Mouse (Mus musculus) kidney, embryonic 16.5 days (tissue): ENCODE data around the gene Gm28035. TPM values are rescaled to one million over a fixed set of nuclear protein-coding genes. Genes with fewer than 3 reads are reported as not detected.

Experiments
- ATAC-seq: fragments of 200-750 bp; cut with Nextera tagmentation; 2 replicates; pipeline ENCODE4 v1.8.0; 2017; ENCODE audit warnings: moderate TSS enrichment; ENCODE audit not compliant: low FRiP score, low TSS enrichment
- H3K27ac ChIP-seq: fragments of 300-500 bp; sonication (generic); 2 replicates; pipeline ENCODE4 v1.5.1; 2014; ENCODE audit warnings: low read length
- H3K27me3 ChIP-seq: fragments of 300-500 bp; sonication (generic); 2 replicates; pipeline ENCODE4 v1.6.1; 2014; ENCODE audit warnings: low read length, control low read depth, mixed read lengths; ENCODE audit not compliant: insufficient read depth
- H3K36me3 ChIP-seq: fragments of 300-500 bp; sonication (generic); 2 replicates; pipeline ENCODE4 v1.6.1; 2014; ENCODE audit warnings: low read length, control low read depth, mixed read lengths; ENCODE audit not compliant: insufficient read depth
- H3K4me1 ChIP-seq: fragments of 300-500 bp; sonication (generic); 2 replicates; pipeline ENCODE4 v1.6.1; 2014; ENCODE audit warnings: low read length, control low read depth, mixed read lengths; ENCODE audit not compliant: insufficient read depth
- H3K4me2 ChIP-seq: fragments of 300-500 bp; sonication (generic); replicated peaks from 2 replicates; pipeline ENCODE4 v1.6.1; 2014; ENCODE audit warnings: low read depth, low read length
- H3K4me3 ChIP-seq: fragments of 300-500 bp; sonication (generic); 2 replicates; pipeline ENCODE4 v1.5.1; 2014; ENCODE audit warnings: mild to moderate bottlenecking, low read length
- H3K9ac ChIP-seq: fragments of 300-500 bp; sonication (generic); replicated peaks from 2 replicates; pipeline ENCODE4 v1.6.1; 2014; ENCODE audit warnings: low read length
- H3K9me3 ChIP-seq: fragments of 300-500 bp; sonication (generic); 2 replicates; pipeline ENCODE4 v1.6.1; 2016; ENCODE audit warnings: low read length, control low read depth
- WGBS: fragments of 180-500 bp; shearing (Covaris S2); extraction: QIAGEN DNeasy Blood & Tissue Kit; methylation state at CpG from one replicate; pipeline ENCODE4 v1.1.7; 2014; 5-methylcytosine and 5-hydroxymethylcytosine counted together
- polyA plus RNA-seq: library from polyadenylated mRNA; unstranded; fragments of >200 nt; fragmentation: Nextera tagmentation; extraction: Ambion mirVana; gene quantifications from 2 replicates; pipeline ENCODE4 v1.2.1, GENCODE M21; 2015

The Gm28035 gene
- polyA plus RNA-seq, 1 experiment from 2014 or later = 0.45 TPM

DNA sequence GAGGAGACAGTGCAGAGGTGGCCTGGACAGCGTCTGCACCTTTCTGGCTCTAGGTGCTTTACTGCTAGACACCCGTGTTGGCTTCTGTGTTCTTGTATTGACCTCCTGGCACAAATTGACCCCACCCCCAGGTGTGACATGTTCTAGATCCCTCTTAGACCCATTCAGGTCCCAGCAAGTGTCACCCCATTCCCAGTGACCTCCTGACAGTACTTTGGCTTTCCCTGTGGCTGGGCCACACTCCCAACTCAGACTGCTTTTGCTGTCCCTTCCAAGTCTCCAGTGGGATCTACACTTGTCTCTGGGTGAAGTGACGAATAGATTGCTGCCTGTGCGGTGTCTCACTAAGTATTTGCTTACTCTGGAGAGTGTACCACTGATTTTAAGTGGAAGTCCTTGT is 33.0 kb upstream of the Gm28035 start:
- 85% methylated on average over 4 of the region's 4 CpGs for WGBS
- no peak overlapping the region; the same call in 1 of the 2 replicates for H3K9ac ChIP-seq
- no peaks in the 10 kb centered on the region for H3K9me3 ChIP-seq
- peaks cover 14% of the 10 kb centered on the region for H3K4me1 ChIP-seq
- H3K27me3 ChIP-seq = no peaks in the 10 kb centered on the region
- H3K4me3 ChIP-seq = no peak overlapping the region
- H3K27ac ChIP-seq = no peak overlapping the region
- no peak overlapping the region for H3K4me2 ChIP-seq
- H3K36me3 ChIP-seq = no peaks in the 10 kb centered on the region
- ATAC-seq = no peak

GRCm38 (mm10) chr2:30207886-30208285 is 32.5 kb upstream of the Gm28035 start:
- H3K4me2 ChIP-seq = no peak overlapping the region
- no peaks in the 10 kb centered on the region for H3K9me3 ChIP-seq
- H3K36me3 ChIP-seq = no peaks in the 10 kb centered on the region
- no peak overlapping the region for H3K27ac ChIP-seq
- WGBS = 68% methylated on average over 5 of the region's 5 CpGs
- no peak overlapping the region for H3K4me3 ChIP-seq
- no peak for ATAC-seq
- H3K4me1 ChIP-seq = peaks cover 14% of the 10 kb centered on the region
- no peak overlapping the region for H3K9ac ChIP-seq
- H3K27me3 ChIP-seq = no peaks in the 10 kb centered on the region

- Histone ChIP-seq H3K27ac (no peak overlapping the region), H3K36me3 (no peaks in the 10 kb centered on the region), H3K4me1 (peaks cover 2% of the 10 kb centered on the region; the same call in 1 of the 2 replicates), H3K4me3 (no peak overlapping the region), H3K9ac (no peak overlapping the region), H3K9me3 (no peaks in the 10 kb centered on the region), H3K27me3 (no peaks in the 10 kb centered on the region), H3K4me2 (no peak overlapping the region)
- no peak for ATAC-seq
- 66% methylated on average over 6 of the region's 6 CpGs for WGBS
Observed at GRCm38 (mm10) chr2:30211408-30212168, 28.8 kb upstream of the Gm28035 start.

DNA sequence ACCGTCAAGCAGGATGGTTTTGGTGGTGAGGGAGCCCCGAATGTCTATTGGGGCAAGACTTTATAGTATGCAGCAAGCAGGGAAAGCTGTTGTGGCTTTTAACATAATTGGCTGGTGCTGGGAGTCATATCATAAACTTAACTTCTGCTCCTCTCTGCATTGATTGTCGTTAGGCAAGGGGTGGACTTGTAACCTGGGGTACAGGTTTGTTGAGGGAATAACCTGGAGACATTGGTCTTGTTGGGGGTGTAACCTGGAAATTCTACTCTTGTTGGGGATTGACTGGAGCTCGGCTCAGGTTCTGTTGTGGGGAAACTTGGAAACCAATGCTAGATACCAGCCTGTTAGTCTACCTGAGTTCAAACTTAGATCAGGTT is 28.2 kb upstream of the Gm28035 start:
- Histone ChIP-seq H3K9me3 (no peaks in the 10 kb centered on the region), H3K27ac (no peak overlapping the region), H3K4me1 (no peaks in the 10 kb centered on the region), H3K4me3 (no peak overlapping the region), H3K9ac (no peak overlapping the region), H3K36me3 (no peaks in the 10 kb centered on the region), H3K27me3 (no peaks in the 10 kb centered on the region), H3K4me2 (no peak overlapping the region)
- ATAC-seq = no peak
- WGBS = 75% methylated on average over 4 of the region's 4 CpGs

DNA sequence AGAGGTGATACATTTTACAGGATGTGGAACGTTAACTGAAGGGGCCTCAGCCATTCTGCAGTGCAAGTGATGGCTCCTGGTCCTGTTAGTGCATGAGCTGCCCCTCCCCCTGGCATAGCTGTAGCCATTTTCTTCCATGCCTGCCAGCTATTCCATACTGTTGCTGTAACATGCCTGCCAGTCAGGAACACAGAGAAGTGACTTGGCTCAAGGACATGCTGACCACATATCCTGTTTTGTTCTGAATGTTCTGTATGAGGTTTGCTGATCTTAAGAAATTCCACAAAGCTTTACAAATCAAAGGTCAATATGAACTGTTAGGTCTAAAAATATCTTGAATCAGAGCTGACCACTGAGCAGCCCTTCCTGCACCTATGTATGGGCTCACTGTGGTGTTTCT is 27.4 kb upstream of the Gm28035 start:
- 78% methylated on average over 1 of the region's 1 CpGs for WGBS
- no peaks in the 10 kb centered on the region for H3K9me3 ChIP-seq
- no peaks in the 10 kb centered on the region for H3K27me3 ChIP-seq
- H3K4me2 ChIP-seq = no peak overlapping the region
- H3K27ac ChIP-seq = no peak overlapping the region
- no peaks in the 10 kb centered on the region for H3K36me3 ChIP-seq
- H3K4me1 ChIP-seq = no peaks in the 10 kb centered on the region
- ATAC-seq = no peak
- H3K4me3 ChIP-seq = no peak overlapping the region
- no peak overlapping the region for H3K9ac ChIP-seq

GRCm38 (mm10) chr2:30214745-30215144 is 25.6 kb upstream of the Gm28035 start:
- Histone ChIP-seq H3K36me3 (no peaks in the 10 kb centered on the region), H3K27me3 (no peaks in the 10 kb centered on the region), H3K9ac (no peak overlapping the region), H3K27ac (no peak overlapping the region), H3K4me1 (no peaks in the 10 kb centered on the region), H3K9me3 (no peaks in the 10 kb centered on the region), H3K4me2 (no peak overlapping the region), H3K4me3 (no peak overlapping the region)
- ATAC-seq = no peak
- 96% methylated on average over 3 of the region's 3 CpGs for WGBS

- no peak overlapping the region for H3K9ac ChIP-seq
- no peaks in the 10 kb centered on the region for H3K9me3 ChIP-seq
- no peaks in the 10 kb centered on the region for H3K4me1 ChIP-seq
- WGBS = 45% methylated on average over 6 of the region's 6 CpGs
- ATAC-seq = no peak
- H3K27ac ChIP-seq = no peak overlapping the region
- no peaks in the 10 kb centered on the region for H3K27me3 ChIP-seq
- H3K4me3 ChIP-seq = no peak overlapping the region
- no peak overlapping the region for H3K4me2 ChIP-seq
- H3K36me3 ChIP-seq = no peaks in the 10 kb centered on the region
Observed at GRCm38 (mm10) chr2:30215493-30215892, 24.9 kb upstream of the Gm28035 start.

GRCm38 (mm10) chr2:30216293-30216692 is 24.1 kb upstream of the Gm28035 start:
- WGBS = 93% methylated on average over 5 of the region's 5 CpGs
- Histone ChIP-seq H3K9me3 (no peaks in the 10 kb centered on the region), H3K27me3 (no peaks in the 10 kb centered on the region), H3K36me3 (no peaks in the 10 kb centered on the region), H3K4me1 (no peaks in the 10 kb centered on the region), H3K27ac (no peak overlapping the region), H3K4me2 (no peak overlapping the region), H3K4me3 (no peak overlapping the region), H3K9ac (no peak overlapping the region)
- no peak for ATAC-seq

GRCm38 (mm10) chr2:30235593-30235992 is 4.8 kb upstream of the Gm28035 start:
- H3K27me3 ChIP-seq = no peaks in the 10 kb centered on the region
- peaks cover 20% of the 10 kb centered on the region for H3K4me1 ChIP-seq
- H3K9me3 ChIP-seq = peaks cover 5% of the 10 kb centered on the region
- no peak overlapping the region for H3K27ac ChIP-seq
- 63% methylated on average over 5 of the region's 5 CpGs for WGBS
- no peak overlapping the region for H3K4me2 ChIP-seq
- H3K9ac ChIP-seq = no peak overlapping the region
- H3K4me3 ChIP-seq = no peak overlapping the region
- peaks cover 2% of the 10 kb centered on the region; the same call in 1 of the 2 replicates for H3K36me3 ChIP-seq
- ATAC-seq = no peak

DNA sequence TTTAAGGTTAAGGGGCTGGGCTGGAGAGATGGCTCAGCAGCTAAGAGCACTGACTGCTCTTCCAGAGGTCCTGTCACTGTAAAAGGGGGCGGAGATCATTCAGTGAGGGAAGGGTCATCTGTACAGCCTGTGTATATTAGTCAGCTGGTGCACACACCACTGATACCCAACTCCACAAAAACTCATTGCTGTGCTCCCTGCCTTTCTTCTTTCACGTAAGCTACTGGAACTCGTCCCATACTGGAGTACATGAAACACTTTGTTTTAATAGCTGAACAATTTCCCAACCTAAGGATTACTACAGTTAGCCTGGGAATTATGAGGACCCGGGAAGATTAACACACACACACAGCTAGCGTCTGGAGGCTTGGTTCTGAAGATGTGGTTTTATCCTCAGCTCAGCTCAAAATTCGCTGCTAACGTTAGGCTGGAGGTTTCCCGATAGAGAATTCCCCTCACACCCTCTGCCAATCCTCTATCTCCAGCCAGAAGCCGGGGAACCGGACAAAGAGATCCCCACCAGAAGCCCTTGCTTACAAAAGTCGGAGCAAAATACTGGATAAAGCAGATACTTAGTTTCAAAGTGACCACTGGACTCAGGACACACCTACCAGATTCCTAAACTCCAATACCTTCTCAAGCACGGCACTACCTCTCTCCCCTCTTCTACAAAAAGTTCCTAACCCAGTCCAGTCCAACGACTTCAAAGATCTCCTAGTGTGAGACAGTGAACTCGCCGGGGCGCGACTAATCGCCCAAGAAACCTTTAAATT is 3.8 kb upstream of the Gm28035 start:
- WGBS = 2% methylated on average over 18 of the region's 18 CpGs
- peaks cover 20% of the 10 kb centered on the region for H3K4me1 ChIP-seq
- H3K9me3 ChIP-seq = peaks cover under 1% of the 10 kb centered on the region; the same call in 1 of the 2 replicates
- H3K9ac ChIP-seq = peak overlapping the region; percentile 79
- peak overlapping the region; percentile 85 for H3K4me2 ChIP-seq
- H3K4me3 ChIP-seq = peak overlapping the region; percentile 70
- H3K36me3 ChIP-seq = peaks cover 11% of the 10 kb centered on the region
- no peaks in the 10 kb centered on the region for H3K27me3 ChIP-seq
- ATAC-seq = no peak
- H3K27ac ChIP-seq = peak overlapping the region; percentile 89
